Mouse (Mus musculus) c-Kit-negative CD71-positive TER-119-positive erythroid progenitor cells, embryonic 14.5 days (primary cell): ENCODE measurements at regions not wholly inside any gene's neighbourhood (a gene's known extent, or its start where the extent isn't known, plus 50 kb on each side); places are given as distances from the start of the nearest gene placed in this dataset.

Source experiments
- DNase-seq: peaks from one replicate; pipeline ENCODE4 v3.0.0-alpha.2; 2013; ENCODE audit warnings: low read depth, low spot score

GRCm38 (mm10) chr9:43692538-43692937 is 51.2 kb upstream of the Nectin1 start:
- no peak for DNase-seq
